Mouse (Mus musculus): ENCODE data around the gene Cpm. TPM values are rescaled to one million over a fixed set of nuclear protein-coding genes. Genes with fewer than 3 reads are reported as not detected.
"Not testable (repeated sequence)": the region's sequence is repeated elsewhere in the genome, so short reads cannot be mapped to it uniquely, and the experiment has no call there.

Cpm gene
- total RNA-seq, 4 experiments from 2014 or later = 1.3 to 2.2 (median 1.5) TPM

- DNase-seq (ENCODE audit: low spot score in 2 of 2) = no peak
Observed at GRCm38 (mm10) chr10:117593041-117593570, 36.2 kb upstream of the Cpm start.

DNA sequence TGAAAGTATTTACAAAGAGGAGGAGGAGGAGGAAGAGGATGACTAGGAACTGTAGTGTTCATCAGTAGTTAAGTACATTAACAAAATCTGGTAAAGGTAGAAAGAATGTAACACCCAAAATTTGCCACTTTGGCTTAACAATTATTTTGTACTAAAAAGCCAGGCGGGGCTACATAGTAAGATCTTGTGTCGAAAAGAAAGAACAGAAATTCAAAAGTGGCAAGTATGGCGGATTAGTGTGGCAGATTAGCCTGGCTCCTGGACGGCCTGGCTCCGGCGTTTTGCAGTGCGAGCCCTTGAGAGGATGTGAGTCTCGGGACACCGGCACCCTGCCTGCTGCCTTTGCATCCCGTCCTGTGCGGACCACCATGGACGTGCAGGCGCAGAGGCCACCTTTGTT lies 35.4 kb upstream of the Cpm start:
- DNase-seq (ENCODE audit: low spot score in 2 of 2) = no peak

DNA sequence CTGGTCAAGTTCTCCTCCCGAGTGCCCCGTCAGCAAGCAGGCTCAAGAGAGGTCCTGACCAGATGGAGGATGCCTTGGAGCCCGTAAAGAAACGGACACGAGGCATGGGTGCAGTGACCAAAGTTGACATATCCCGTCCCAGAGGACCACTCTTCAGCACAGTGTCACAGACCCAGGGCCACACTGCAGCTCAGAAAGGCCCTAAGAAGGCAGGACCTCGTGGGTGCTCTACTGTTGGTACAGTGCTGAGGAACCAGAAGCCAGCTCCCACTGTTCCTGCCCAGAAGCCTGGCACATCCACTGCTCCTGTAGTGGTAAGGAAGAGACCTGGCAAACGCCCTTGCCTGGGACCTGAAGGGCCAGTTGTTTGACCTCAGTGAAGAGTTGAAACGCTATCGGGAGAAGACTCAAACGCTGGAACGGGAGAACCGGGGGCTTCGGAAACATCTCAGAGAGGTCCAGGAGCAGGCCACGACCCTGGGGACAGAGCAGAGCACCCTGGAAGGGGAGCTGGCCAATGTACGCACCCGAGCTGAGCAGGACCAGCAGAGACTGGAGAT lies 34.9 kb upstream of the Cpm start:
- DNase-seq (ENCODE audit: low spot score in 2 of 2) = no peak

- no peak for DNase-seq (ENCODE audit: low spot score in 2 of 2)
Observed at GRCm38 (mm10) chr10:117594913-117595312, 34.4 kb upstream of the Cpm start.

DNA sequence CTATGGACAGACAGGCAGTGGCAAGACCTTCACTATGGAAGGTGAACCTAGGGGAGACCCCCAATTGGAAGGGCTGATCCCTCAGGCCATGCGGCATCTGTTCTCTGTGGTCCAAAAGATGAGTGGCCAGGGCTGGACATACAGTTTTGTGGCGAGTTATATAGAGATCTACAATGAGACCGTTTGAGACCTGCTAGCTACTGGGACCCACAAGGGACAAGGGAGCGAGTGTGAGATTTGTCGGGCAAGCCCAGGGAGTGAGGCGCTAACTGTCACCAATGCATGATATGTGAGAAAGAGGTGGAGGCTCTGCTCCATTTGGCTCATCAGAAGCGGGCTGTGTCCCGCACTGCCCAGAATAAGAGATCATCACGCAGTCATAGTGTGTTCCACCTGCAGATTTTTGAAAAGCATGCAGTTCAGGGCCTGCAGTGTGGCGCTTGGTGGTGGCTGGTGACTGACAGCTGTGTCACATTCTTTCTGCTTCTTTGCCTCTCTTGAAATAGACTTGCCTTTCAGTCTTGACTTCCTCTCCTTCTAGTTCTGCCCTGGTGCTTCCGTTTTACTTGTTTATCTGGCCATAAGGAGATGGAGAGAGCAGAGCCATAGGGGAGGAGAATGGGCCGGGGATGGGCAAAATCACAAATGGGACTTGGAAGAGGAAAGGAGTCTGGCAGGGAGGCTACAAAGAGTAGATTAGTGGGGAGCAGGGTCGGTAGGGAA lies 33.7 kb upstream of the Cpm start:
- no peak for DNase-seq (ENCODE audit: low spot score in 2 of 2)

- no peak for DNase-seq (ENCODE audit: low spot score in 2 of 2)
Observed at GRCm38 (mm10) chr10:117596165-117596735, 33.0 kb upstream of the Cpm start.

DNA sequence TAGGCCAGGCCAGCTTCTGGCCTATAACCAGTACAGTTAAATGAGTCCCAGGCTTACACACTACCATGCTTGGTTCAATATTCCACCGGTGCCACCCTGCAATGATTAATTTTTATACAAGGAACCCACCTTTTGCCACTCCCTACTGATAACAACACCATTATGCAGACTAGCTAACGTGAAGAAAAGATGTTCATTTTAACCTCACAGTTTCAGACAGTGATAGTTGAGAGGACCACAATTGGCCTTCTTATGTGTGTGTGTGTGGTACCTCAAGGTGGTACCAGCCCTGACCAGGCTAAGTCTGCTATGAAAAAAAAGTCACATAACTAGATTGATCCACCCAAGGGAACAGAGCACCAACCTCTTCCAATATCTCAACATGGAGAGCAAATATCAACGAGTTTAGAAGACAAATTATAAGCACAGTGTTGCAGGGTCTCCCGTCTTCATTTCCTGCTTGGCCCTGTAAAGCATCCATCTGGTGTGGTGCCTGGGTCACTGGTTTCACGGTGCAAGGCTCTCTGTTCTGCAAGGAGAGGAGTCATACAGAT lies 32.5 kb upstream of the Cpm start:
- DNase-seq (ENCODE audit: low spot score in 2 of 2) = no peak

DNA sequence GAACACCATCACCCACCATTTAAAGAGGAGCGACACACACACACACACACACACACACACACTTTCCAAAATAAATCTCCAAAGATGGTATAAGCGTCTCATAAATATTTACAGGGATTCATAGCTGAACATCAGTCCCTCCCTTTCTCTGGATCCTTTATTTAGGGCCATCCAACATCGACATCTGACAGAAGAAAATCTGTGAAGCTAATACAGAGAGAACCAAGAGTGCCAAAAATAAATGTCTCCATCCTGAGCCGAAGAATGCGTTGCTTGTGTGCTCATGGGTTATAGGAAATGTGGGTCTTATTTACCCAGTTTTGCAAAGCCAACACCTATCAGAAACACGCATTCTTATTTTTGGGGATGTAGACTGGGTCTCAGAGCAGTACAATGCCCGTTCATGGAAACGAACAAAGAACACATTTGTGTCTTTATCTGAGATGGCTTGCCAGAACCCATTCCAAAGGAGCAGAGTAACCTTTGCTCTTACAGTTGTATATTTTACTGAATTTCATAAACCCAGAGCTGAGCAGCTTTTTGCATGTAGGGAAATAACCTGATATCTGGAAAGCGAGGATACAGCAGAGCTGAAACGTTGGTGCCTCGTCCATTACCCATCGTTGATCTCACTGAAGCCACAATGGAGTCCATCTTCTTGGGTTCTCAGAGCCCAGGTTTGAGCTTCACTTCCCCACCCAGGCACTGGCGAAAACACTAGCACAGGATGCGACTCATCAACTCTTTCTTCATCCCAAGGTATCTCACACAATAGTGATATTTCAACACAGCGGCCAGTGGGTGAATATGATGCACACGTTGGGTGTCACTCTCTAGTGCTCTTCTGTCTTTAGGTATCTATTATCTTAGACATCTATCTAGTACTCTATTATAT lies 31.7 kb upstream of the Cpm start:
- not testable (repeated sequence) for DNase-seq (ENCODE audit: low spot score in 2 of 2)

- DNase-seq (ENCODE audit: low spot score in 2 of 2) = no peak
Observed at GRCm38 (mm10) chr10:117598266-117598950, 30.9 kb upstream of the Cpm start.

GRCm38 (mm10) chr10:117598951-117599572 lies 30.2 kb upstream of the Cpm start:
- not testable (repeated sequence) for DNase-seq (ENCODE audit: low spot score in 2 of 2)

DNA sequence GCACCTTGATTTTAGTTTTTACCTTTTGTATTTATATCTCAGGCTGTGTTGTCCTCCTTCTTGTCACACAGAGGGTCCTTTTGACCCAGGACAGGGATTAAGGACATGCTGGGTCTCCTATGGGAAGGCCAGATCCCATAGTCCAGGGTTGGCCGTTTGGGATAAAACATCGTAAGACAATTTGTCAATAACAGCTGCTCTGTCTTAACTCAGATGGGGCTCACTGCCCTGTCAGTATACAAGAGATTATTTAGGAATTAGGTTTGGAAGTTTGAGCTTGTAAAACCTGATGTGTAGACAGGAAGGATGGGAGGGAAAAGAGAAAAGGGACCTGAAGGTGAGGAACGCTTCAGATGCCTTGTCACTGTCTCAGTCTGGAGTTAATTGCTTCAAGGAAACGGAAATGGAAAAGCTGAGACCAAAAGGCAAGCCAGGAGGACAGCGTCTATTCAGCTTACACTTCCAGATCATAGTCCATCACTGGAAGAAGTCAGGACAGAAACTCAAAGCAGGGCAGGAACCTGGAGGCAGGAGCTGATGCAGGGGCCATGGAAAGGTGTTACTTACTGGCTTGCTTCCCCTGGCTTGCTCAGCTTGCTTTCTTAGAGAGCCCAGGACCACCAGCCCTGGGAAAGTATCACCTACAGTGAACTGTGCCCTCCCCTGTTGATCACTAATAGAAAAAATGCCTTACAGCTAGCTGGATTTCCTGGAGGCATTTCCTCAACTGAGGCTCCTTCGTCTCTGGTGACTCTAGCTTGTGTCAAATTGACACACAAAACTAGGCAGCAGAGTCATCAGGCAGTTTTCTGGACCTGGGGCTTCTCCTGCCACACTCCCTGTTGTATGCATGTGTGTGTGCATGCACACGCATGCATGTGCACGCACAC lies 27.9 kb upstream of the Cpm start:
- no peak for DNase-seq (ENCODE audit: low spot score in 2 of 2)

DNA sequence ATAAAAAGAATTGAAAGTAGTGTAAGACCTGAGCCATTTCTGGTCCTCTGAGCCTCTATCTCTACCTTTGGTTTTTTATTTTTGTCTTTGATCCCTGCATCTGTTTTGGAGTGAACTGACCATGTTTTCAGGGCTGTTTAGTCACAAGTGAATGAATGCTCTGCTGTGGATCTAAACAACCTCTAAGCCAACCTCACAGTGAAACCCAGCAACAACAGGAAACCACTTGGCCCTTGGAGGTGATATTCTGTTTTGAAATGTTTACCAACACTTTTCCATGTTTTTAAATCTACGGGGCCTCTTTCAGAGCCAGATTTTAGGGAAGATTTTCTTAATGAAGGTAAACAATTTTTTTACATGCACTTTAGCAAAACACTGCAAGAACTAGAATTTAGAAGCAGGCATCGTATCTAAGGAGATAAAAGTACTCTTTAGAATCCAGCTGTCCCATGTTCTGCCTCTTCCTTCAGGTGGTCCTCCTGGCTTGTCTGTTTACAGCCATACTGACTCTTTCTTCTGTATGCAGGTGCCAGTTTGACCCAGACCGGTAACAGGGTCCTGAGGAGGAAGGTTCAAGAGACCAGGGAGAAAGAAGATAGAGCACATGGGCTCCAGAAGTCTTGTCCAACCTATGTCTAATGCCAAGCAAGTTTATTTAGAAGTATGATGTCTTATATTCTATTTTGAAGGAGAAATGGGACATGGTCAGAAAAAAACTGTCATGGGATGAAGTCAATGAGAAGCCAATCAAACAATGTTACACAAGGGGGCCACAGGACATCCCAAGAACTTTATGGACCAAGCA lies 26.8 kb upstream of the Cpm start:
- DNase-seq (ENCODE audit: low spot score in 2 of 2) = no peak

GRCm38 (mm10) chr10:117603130-117603833 lies 26.0 kb upstream of the Cpm start:
- DNase-seq (ENCODE audit: low spot score in 2 of 2) = no peak

GRCm38 (mm10) chr10:117603834-117604623 lies 25.3 kb upstream of the Cpm start:
- no peak for DNase-seq (ENCODE audit: low spot score in 2 of 2)

- no peak for DNase-seq (ENCODE audit: low spot score in 2 of 2)
Observed at GRCm38 (mm10) chr10:117604624-117605282, 24.5 kb upstream of the Cpm start.
